Mouse (Mus musculus) layer of hippocampus, adult 11-12 months (tissue): ENCODE measurements around the gene Tescl.

Experiments used
- DNase-seq: peaks from one replicate; pipeline ENCODE4 v3.0.0; 2022; ENCODE audit warnings: low spot score

Gene Tescl

GRCm38 (mm10) chr7:24299823-24300481 lies 33.8 kb downstream of the Tescl start:
- DNase-seq = no peak

GRCm38 (mm10) chr7:24298973-24299708 lies 34.6 kb downstream of the Tescl start:
- peak; percentile 86 for DNase-seq

DNA sequence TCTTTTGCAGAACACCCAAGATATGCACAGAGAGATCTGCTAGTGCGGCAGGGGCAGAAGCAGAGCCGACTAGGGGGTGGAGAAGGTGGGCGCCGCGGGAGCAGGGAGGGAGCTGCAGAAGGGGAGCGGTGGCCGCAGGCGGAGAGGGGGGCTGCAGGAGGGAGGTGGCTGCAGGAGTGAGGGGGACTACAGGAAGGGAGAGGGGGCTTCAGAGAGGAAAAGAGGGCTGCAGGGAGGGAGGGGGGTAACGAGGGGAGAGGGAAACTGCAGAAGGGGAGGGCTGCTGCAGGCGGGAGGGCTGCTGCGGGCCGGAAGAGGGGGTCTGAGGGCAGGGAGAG lies 35.1 kb downstream of the Tescl start:
- DNase-seq = no peak

- DNase-seq = no peak
Measured at GRCm38 (mm10) chr7:24297361-24298095, 36.2 kb downstream of the Tescl start.

- DNase-seq = no peak
Measured at GRCm38 (mm10) chr7:24296386-24296785, 37.4 kb downstream of the Tescl start.

- no peak for DNase-seq
Measured at GRCm38 (mm10) chr7:24295376-24295775, 38.4 kb downstream of the Tescl start.

DNA sequence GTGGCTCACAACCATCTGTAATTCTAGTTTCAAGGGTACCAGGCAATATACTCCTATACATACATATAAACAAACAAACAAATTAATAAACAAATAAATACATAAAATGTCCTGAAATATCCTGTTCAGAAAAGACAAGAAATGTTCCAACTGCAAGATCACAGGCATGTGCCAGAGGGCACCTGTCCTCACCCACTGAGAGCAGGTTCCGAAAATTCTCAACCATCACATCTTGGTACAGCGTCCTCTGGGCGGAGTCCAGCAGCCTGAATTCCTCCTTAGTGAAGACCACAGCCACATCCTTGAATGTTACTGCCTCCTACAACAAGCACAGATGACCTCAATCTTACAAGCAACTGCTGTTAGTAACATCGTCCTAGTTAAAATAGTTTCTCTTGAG lies 39.0 kb downstream of the Tescl start:
- no peak for DNase-seq

DNA sequence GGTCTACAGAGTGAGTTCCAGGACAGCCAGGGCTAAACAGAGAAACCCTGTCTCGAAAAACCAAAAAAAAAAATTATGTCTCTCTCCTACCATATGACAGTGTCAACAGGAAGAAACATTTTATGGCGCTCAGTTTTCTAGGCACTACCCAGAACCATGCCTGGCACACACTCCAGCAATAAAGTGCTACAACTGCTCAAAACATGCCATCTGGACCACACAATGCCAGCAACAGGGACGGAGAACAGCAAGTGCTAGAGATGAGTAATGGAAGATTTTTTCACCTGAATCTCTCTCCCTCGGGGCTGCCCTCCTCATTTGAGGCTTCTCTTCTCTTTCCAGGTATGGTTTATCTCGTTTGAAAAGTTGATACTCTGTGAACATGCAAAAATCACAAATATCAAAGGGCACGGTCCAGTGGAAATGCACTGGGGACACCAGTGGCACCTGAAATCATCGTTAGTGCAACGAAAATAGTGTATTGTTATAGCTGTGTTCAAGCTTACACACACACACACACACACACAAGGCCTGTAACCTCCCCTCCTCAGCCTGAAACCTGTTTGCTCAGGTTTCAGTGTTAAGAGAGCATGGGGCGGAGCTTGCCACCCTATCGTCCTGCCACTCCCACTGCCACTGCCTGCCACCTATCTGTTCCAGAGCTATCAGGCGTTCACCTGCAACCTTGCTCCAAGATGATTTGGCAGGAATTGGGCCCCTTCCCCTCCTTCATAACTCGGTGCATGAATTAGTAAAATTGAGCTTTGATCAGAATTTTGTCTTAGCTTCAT lies 40.5 kb downstream of the Tescl start:
- DNase-seq = no peak

GRCm38 (mm10) chr7:24291387-24292090 lies 42.2 kb downstream of the Tescl start:
- DNase-seq = no peak

DNA sequence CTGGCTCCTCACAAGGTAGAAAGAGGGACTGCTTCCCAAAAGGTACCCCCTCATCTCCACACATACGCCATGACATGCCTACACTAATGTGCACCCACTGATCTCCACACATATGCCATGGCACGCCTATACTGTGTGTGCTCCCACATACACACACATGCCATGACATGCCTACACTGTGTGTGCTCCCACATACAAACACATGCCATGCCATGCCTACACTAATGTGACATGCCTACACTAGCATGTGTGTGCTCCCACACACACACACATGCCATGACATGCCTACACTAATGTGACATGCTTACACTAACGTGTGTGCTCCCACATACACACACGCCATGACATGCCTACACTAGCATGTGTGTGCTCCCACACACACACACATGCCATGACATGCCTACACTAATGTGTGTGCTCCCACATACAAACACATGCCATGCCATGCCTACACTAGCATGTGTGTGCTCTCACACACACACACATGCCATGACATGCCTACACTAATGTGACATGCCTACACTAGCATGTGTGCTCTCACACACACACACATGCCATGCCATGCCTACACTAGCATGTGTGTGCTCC lies 43.5 kb downstream of the Tescl start:
- no peak for DNase-seq

- no peak for DNase-seq
Measured at GRCm38 (mm10) chr7:24288512-24288911, 45.2 kb downstream of the Tescl start.

- no peak for DNase-seq
Measured at GRCm38 (mm10) chr7:24287670-24288069, 46.1 kb downstream of the Tescl start.

DNA sequence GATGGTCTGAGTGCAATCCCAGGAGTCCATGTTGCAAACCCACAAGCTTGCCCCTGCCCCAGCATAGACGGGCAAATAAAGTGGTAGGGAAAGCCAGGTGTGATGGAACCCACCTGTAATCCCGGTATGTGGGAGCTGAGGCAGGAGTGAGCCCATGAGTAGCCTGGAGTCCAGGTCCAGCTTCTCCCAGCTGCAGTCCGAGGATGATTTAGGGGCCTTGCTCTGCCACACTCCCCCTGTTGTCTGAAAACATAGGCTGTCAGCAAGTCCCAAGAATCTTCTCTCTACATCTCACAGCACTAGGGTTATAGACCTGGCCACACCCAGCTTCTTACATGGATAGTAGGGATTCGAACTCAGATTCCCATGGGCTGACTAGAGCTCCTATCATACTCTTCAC lies 46.8 kb downstream of the Tescl start:
- no peak for DNase-seq

GRCm38 (mm10) chr7:24286090-24286489 lies 47.6 kb downstream of the Tescl start:
- DNase-seq = no peak
